Mouse (Mus musculus) CH12.LX (cell line): ENCODE measurements around the gene Iqcm. TPM values are rescaled to one million over a fixed set of nuclear protein-coding genes. Genes with fewer than 3 reads are reported as not detected.

Experiments
- DNase-seq: peaks from one replicate; pipeline ENCODE4 v3.0.0-alpha.2; 2013; ENCODE audit errors: extremely low read depth
- H3K27ac ChIP-seq: 2 replicates; pipeline ENCODE4 v1.5.1; 2012; ENCODE audit warnings: low read depth, mild to moderate bottlenecking, control low read depth, moderate library complexity; ENCODE audit not compliant: insufficient read depth
- H3K27me3 ChIP-seq: replicated peaks from 2 replicates; pipeline ENCODE3; 2012; ENCODE audit warnings: inconsistent platforms
- H3K36me3 ChIP-seq, 2 experiments: replicated peaks in 1 of 2; 2 replicates each; pipeline versions ENCODE3 to v1.6.1; 2012; ENCODE audit warnings: inconsistent platforms in 1 of 2, low read length in 1 of 2, mild to moderate bottlenecking in 1 of 2, mixed read lengths in 1 of 2, moderate library complexity in 1 of 2; ENCODE audit not compliant: control insufficient read depth in 1 of 2, insufficient read depth in 1 of 2
- H3K4me1 ChIP-seq, 2 experiments: 2 replicates each; pipeline ENCODE4 v1.6.1; 2012; ENCODE audit warnings: inconsistent platforms in 1 of 2, moderate library complexity in 1 of 2; ENCODE audit not compliant: insufficient read depth in 2 of 2, control insufficient read depth in 1 of 2
- H3K4me2 ChIP-seq: 2 replicates; pipeline ENCODE4 v1.6.1; 2012; ENCODE audit warnings: low read depth, mild to moderate bottlenecking, control low read depth; ENCODE audit not compliant: poor library complexity, insufficient read depth, severe bottlenecking
- H3K4me3 ChIP-seq, 3 experiments: fragments of 150-350 bp in 1 of 3; sonication (generic) in 1 of 3; replicated peaks in 1 of 3; 2 replicates each; pipeline versions ENCODE3 to v1.5.1; 2011 to 2012; ENCODE audit warnings: low read depth in 2 of 3, low read length in 2 of 3, mild to moderate bottlenecking in 2 of 3, moderate library complexity in 2 of 3, control low read depth in 1 of 3, improper control_type of control experiment in 1 of 3, inconsistent platforms in 1 of 3, mixed read lengths in 1 of 3; ENCODE audit not compliant: poor library complexity in 1 of 3
- H3K79me2 ChIP-seq: replicated peaks from 2 replicates; pipeline ENCODE4 v1.6.1; 2012; ENCODE audit warnings: mild to moderate bottlenecking, moderate library complexity; ENCODE audit not compliant: control insufficient read depth, poor library complexity, insufficient read depth, severe bottlenecking; ENCODE audit errors: extremely low read depth
- H3K9ac ChIP-seq: 2 replicates; pipeline ENCODE4 v1.6.1; 2012; ENCODE audit warnings: low read depth, mild to moderate bottlenecking, control low read depth, moderate library complexity; ENCODE audit not compliant: insufficient read depth
- H3K9me3 ChIP-seq: replicated peaks from 2 replicates; pipeline ENCODE3; 2012; ENCODE audit warnings: low read length, inconsistent platforms, mixed read lengths
- BHLHE40 ChIP-seq: IDR thresholded peaks from 2 replicates; pipeline ENCODE4 v1.6.1; 2011; ENCODE audit warnings: mild to moderate bottlenecking, low read depth, low read length, improper control_type of control experiment
- CHD1 ChIP-seq: IDR thresholded peaks from 2 replicates; pipeline ENCODE4 v1.6.1; 2012; ENCODE audit warnings: low read depth, low read length, improper control_type of control experiment, inconsistent platforms
- CTCF ChIP-seq, 2 experiments: IDR thresholded peaks in 1 of 2; conservative IDR thresholded peaks in 1 of 2; 2 replicates each; pipeline ENCODE4 v1.5.1; 2011 to 2012; ENCODE audit warnings: low read depth in 2 of 2, low read length in 2 of 2, improper control_type of control experiment in 1 of 2, inconsistent platforms in 1 of 2, mild to moderate bottlenecking in 1 of 2, moderate library complexity in 1 of 2
- ELF1 ChIP-seq: IDR thresholded peaks from 2 replicates; pipeline ENCODE4 v1.6.1; 2014; ENCODE audit warnings: low read depth, mild to moderate bottlenecking, inconsistent platforms, low read length, improper control_type of control experiment
- ETS1 ChIP-seq: conservative IDR thresholded peaks from 2 replicates; pipeline ENCODE4 v1.6.1; 2012; ENCODE audit warnings: low read depth, mild to moderate bottlenecking, inconsistent platforms, low read length, improper control_type of control experiment, moderate library complexity
- GABPA ChIP-seq: IDR thresholded peaks from 2 replicates; pipeline ENCODE4 v1.6.1; 2012; ENCODE audit warnings: low read depth, low read length, improper control_type of control experiment, inconsistent platforms; ENCODE audit not compliant: insufficient replicate concordance
- HCFC1 ChIP-seq: IDR thresholded peaks from 2 replicates; pipeline ENCODE4 v1.6.1; 2012; ENCODE audit warnings: low read depth, mild to moderate bottlenecking, inconsistent platforms, low read length, improper control_type of control experiment
- JUN ChIP-seq: IDR thresholded peaks from 2 replicates; pipeline ENCODE4 v1.6.1; 2011; ENCODE audit warnings: low read depth, mild to moderate bottlenecking, low read length, improper control_type of control experiment, moderate library complexity; ENCODE audit not compliant: insufficient read depth
- MAFK ChIP-seq: IDR thresholded peaks from 2 replicates; pipeline ENCODE4 v1.6.1; 2011; ENCODE audit warnings: low read length, improper control_type of control experiment; ENCODE audit not compliant: insufficient replicate concordance
- MAX ChIP-seq: IDR thresholded peaks from 2 replicates; pipeline ENCODE4 v1.6.1; 2011; ENCODE audit warnings: low read length, improper control_type of control experiment
- MAZ ChIP-seq: IDR thresholded peaks from 2 replicates; pipeline ENCODE4 v1.6.1; 2012; ENCODE audit warnings: low read depth, mild to moderate bottlenecking, inconsistent platforms, low read length, improper control_type of control experiment, moderate library complexity
- MXI1 ChIP-seq: IDR thresholded peaks from 2 replicates; pipeline ENCODE4 v1.6.1; 2011; ENCODE audit warnings: mild to moderate bottlenecking, low read depth, low read length, improper control_type of control experiment
- MYC ChIP-seq: IDR thresholded peaks from 2 replicates; pipeline ENCODE4 v1.6.1; 2011; ENCODE audit warnings: low read depth, mild to moderate bottlenecking, improper control_type of control experiment, low read length
- NELFE ChIP-seq: IDR thresholded peaks from 2 replicates; pipeline ENCODE4 v1.6.1; 2011; ENCODE audit warnings: low read depth, low read length, improper control_type of control experiment
- NRF1 ChIP-seq: IDR thresholded peaks from 2 replicates; pipeline ENCODE4 v1.6.1; 2014; ENCODE audit warnings: low read depth, mild to moderate bottlenecking, inconsistent platforms, low read length, improper control_type of control experiment, moderate library complexity
- PAX5 ChIP-seq: IDR thresholded peaks from 2 replicates; pipeline ENCODE4 v1.6.1; 2012; ENCODE audit warnings: low read length, inconsistent platforms, mixed read lengths
- POLR2A ChIP-seq: IDR thresholded peaks from 2 replicates; pipeline ENCODE4 v1.6.1; 2011; ENCODE audit warnings: low read depth, mild to moderate bottlenecking, improper control_type of control experiment, low read length
- POLR2AphosphoS2 ChIP-seq: IDR thresholded peaks from 2 replicates; pipeline ENCODE4 v1.6.1; 2011; ENCODE audit warnings: low read depth, low read length, improper control_type of control experiment
- RAD21 ChIP-seq: IDR thresholded peaks from 2 replicates; pipeline ENCODE4 v1.6.1; 2011; ENCODE audit warnings: low read depth, mild to moderate bottlenecking, low read length, improper control_type of control experiment, moderate library complexity
- RCOR1 ChIP-seq: conservative IDR thresholded peaks from 2 replicates; pipeline ENCODE4 v1.6.1; 2012; ENCODE audit warnings: low read depth, mild to moderate bottlenecking, inconsistent platforms, low read length, improper control_type of control experiment
- SIN3A ChIP-seq: IDR thresholded peaks from 2 replicates; pipeline ENCODE4 v1.6.1; 2012; ENCODE audit warnings: low read length, improper control_type of control experiment, inconsistent platforms
- UBTF ChIP-seq: IDR thresholded peaks from 2 replicates; pipeline ENCODE4 v1.6.1; 2012; ENCODE audit warnings: low read depth, mild to moderate bottlenecking, inconsistent platforms, low read length, improper control_type of control experiment, moderate library complexity
- USF1 ChIP-seq: IDR thresholded peaks from 2 replicates; pipeline ENCODE4 v1.6.1; 2014; ENCODE audit warnings: low read depth, mild to moderate bottlenecking, inconsistent platforms, low read length, improper control_type of control experiment
- USF2 ChIP-seq: conservative IDR thresholded peaks from 2 replicates; pipeline ENCODE4 v1.6.1; 2011; ENCODE audit warnings: low read depth, low read length, improper control_type of control experiment
- ZC3H11A ChIP-seq: IDR thresholded peaks from 2 replicates; pipeline ENCODE4 v1.6.1; 2012; ENCODE audit warnings: low read depth, mild to moderate bottlenecking, inconsistent platforms, low read length, improper control_type of control experiment
- ZMIZ1 ChIP-seq: IDR thresholded peaks from 2 replicates; pipeline ENCODE4 v1.6.1; 2012; ENCODE audit warnings: low read depth, mild to moderate bottlenecking, inconsistent platforms, low read length, improper control_type of control experiment
- ZNF384 ChIP-seq: IDR thresholded peaks from 2 replicates; pipeline ENCODE4 v1.6.1; 2012; ENCODE audit warnings: low read depth, low read length, improper control_type of control experiment, inconsistent platforms
- dilution Hi-C: fragments of 300-500 bp; cut with MboI; formaldehyde crosslinking; loops from 2 replicates; pipeline ENCODE4 v1.14.3; 2020; ENCODE audit warnings: low sequenced_read_pairs; ENCODE audit not compliant: extremely low pct_unique_long_range_greater_than_20kb, extremely low pct_ligation_motif_present
- in situ Hi-C: fragments of 300-500 bp; cut with MboI; formaldehyde crosslinking; loops from 3 replicates; pipeline ENCODE4 v1.14.3; 2019; ENCODE audit warnings: low sequenced_read_pairs, low pct_ligation_motif_present, low pct_unique_long_range_greater_than_20kb, mixed read lengths
- polyA plus RNA-seq: library from polyadenylated mRNA; unstranded; fragments of >175 nt; gene quantifications from 2 replicates; pipeline ENCODE4 v1.2.1, GENCODE M21; 2012; ENCODE audit warnings: low read depth; ENCODE audit not compliant: insufficient read length
- total RNA-seq, 2 experiments: library from RNA; depleted of rRNA; stranded (reverse); fragments of 300-350 nt in 1 of 2; fragments of >200 nt in 1 of 2; gene quantifications; 2 replicates each; pipeline ENCODE4 v1.2.3; 2012 to 2014

The Iqcm gene
- total and polyA plus RNA-seq, 3 experiments: not detected

GRCm38 (mm10) chr8:75828468-75829132 lies 380.1 kb downstream of the Iqcm start:
- in situ Hi-C loops: no loop called here
- TF ChIP-seq USF2 (no peak), POLR2AphosphoS2 (no peak), BHLHE40 (no peak), JUN (no peak), CHD1 (no peak), ETS1 (no peak), NRF1 (no peak), PAX5 (no peak), MYC (no peak), ZC3H11A (no peak), MAZ (no peak), POLR2A (no peak), USF1 (no peak), SIN3A (no peak), NELFE (no peak)
- no peaks in the 10 kb centered on the region for H3K79me2 ChIP-seq
- no peak for DNase-seq
- H3K36me3 ChIP-seq: no peaks in the 10 kb centered on the region
- no peaks in the 10 kb centered on the region for H3K27me3 ChIP-seq
- peaks cover 23% of the 10 kb centered on the region for H3K9me3 ChIP-seq
- no peak overlapping the region for H3K4me2 ChIP-seq
- no peak overlapping the region for H3K4me3 ChIP-seq
- H3K9ac ChIP-seq: no peak overlapping the region
- dilution Hi-C loops: no loop called here
- H3K27ac ChIP-seq: no peak overlapping the region
- no peaks in the 10 kb centered on the region for H3K4me1 ChIP-seq

DNA sequence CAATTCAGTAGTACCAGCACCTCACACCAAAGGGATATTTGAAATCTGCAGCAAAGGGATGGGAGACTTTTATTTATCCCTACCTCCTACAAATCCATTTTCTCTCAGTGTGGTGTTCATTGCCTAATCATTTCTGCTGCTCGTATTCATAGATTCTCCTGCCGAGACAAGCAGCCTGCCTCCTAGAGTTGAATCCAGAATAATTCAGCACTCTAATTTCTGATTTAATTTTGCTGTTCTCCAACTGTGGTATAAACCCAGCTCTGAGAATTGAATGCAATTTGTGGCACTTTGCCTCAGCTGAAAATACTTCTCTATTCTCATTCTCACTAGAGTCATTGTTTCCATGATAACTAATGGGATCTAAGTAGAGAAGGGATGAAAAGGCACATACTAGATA lies 386.8 kb downstream of the Iqcm start:
- H3K9ac ChIP-seq: no peak overlapping the region
- TF ChIP-seq BHLHE40: no peak
- no peak for TF ChIP-seq GABPA
- TF ChIP-seq RCOR1: no peak
- no peak for TF ChIP-seq ZMIZ1
- no peak for TF ChIP-seq PAX5
- TF ChIP-seq ZC3H11A: no peak
- TF ChIP-seq UBTF: no peak
- no peak for TF ChIP-seq POLR2AphosphoS2
- no peak for TF ChIP-seq NRF1
- TF ChIP-seq MAFK: no peak
- no peak for TF ChIP-seq ZNF384
- no peak for TF ChIP-seq HCFC1
- no peak for TF ChIP-seq CTCF (conservative IDR thresholded peaks at IDR 0.05 in 1 of 2, IDR thresholded peaks at IDR 0.05 in 1 of 2; ENCODE audit: low read depth in 2 of 2, low read length in 2 of 2)
- no peak for TF ChIP-seq POLR2A
- TF ChIP-seq MAZ: no peak
- TF ChIP-seq MXI1: no peak
- TF ChIP-seq MYC: no peak
- TF ChIP-seq MAX: no peak
- no peak for TF ChIP-seq RAD21
- no peak for TF ChIP-seq ELF1
- no peak overlapping the region for H3K4me3 ChIP-seq
- H3K36me3 ChIP-seq: no peaks in the 10 kb centered on the region
- in situ Hi-C loops (no loop called here), dilution Hi-C loops (no loop called here)
- no peak overlapping the region for H3K4me2 ChIP-seq
- H3K27me3 ChIP-seq: no peaks in the 10 kb centered on the region
- H3K79me2 ChIP-seq: no peaks in the 10 kb centered on the region
- H3K27ac ChIP-seq: no peak overlapping the region
- DNase-seq: no peak
- peaks cover 27% of the 10 kb centered on the region for H3K9me3 ChIP-seq
- no peaks in the 10 kb centered on the region for H3K4me1 ChIP-seq
